Mouse (Mus musculus) megakaryocyte, embryonic 14.5 days (primary cell): Measurements from ENCODE around the gene Rbm18.

Experiments
- FLI1 ChIP-seq: IDR thresholded peaks from 2 replicates; pipeline ENCODE4 v1.6.1; 2012; ENCODE audit warnings: low read length, inconsistent platforms, mixed read lengths
- GATA1 ChIP-seq: IDR thresholded peaks from 3 replicates; pipeline ENCODE4 v1.6.1; 2012; ENCODE audit warnings: mixed read lengths, low read length, inconsistent platforms, borderline replicate concordance

- TF ChIP-seq GATA1 (no peak), FLI1 (no peak)
Observed at GRCm38 (mm10) chr2:36103555-36104367, 32.8 kb downstream of the Rbm18 start.
